Mouse (Mus musculus): ENCODE results near the gene Srarp. TPM values are rescaled to one million over a fixed set of nuclear protein-coding genes. Genes with fewer than 3 reads are reported as not detected.

The Srarp gene
- 1 to 10 TPM in 1 of 2 experiments, under 1 TPM in 1; 0.50 to 1.5 TPM for total RNA-seq (2021)

- DNase-seq (ENCODE audit: low spot score), result no peak
- intact Hi-C loops (cut with DNase I), result no loop called here
Measured at GRCm38 (mm10) chr4:141435974-141436373, at the start of gene Srarp. Srarp (minus strand) TSS chr4:141436105.

- intact Hi-C loops (cut with DNase I), result no loop called here
- DNase-seq (ENCODE audit: low spot score), result no peak
Measured at GRCm38 (mm10) chr4:141484071-141484470, 48.2 kb upstream of the Srarp start.

GRCm38 (mm10) chr4:141479411-141479810 is 43.5 kb upstream of the Srarp start:
- no peak for DNase-seq (ENCODE audit: low spot score)
- intact Hi-C loops (cut with DNase I), result no loop called here

- no peak for DNase-seq (ENCODE audit: low spot score)
- intact Hi-C loops (cut with DNase I), result no loop called here
Measured at GRCm38 (mm10) chr4:141478794-141479193, 42.9 kb upstream of the Srarp start.

GRCm38 (mm10) chr4:141478225-141478624 is 42.3 kb upstream of the Srarp start:
- DNase-seq (ENCODE audit: low spot score), result no peak
- intact Hi-C loops (cut with DNase I), result no loop called here

GRCm38 (mm10) chr4:141477681-141478102 is 41.8 kb upstream of the Srarp start:
- intact Hi-C loops (cut with DNase I), result no loop called here
- DNase-seq (ENCODE audit: low spot score), result peak; percentile 48

- DNase-seq (ENCODE audit: low spot score), result no peak
- intact Hi-C loops (cut with DNase I), result no loop called here
Measured at GRCm38 (mm10) chr4:141474431-141474830, 38.5 kb upstream of the Srarp start.

GRCm38 (mm10) chr4:141472641-141473321 is 36.9 kb upstream of the Srarp start:
- DNase-seq (ENCODE audit: low spot score), result no peak
- intact Hi-C loops (cut with DNase I), result no loop called here

- DNase-seq (ENCODE audit: low spot score), result no peak
Measured at GRCm38 (mm10) chr4:141471491-141471890, 35.6 kb upstream of the Srarp start.

GRCm38 (mm10) chr4:141469343-141469742 is 33.4 kb upstream of the Srarp start:
- DNase-seq (ENCODE audit: low spot score), result no peak
- intact Hi-C loops (cut with DNase I), result no loop called here

More at GRCm38 (mm10) chr4:141471491-141471890, 35.6 kb upstream of the Srarp start:
- intact Hi-C loops (cut with DNase I), result no loop called here

- DNase-seq (ENCODE audit: low spot score), result no peak
- intact Hi-C loops (cut with DNase I), result no loop called here
Measured at GRCm38 (mm10) chr4:141468576-141468975, 32.7 kb upstream of the Srarp start.

- intact Hi-C loops (cut with DNase I), result no loop called here
- DNase-seq (ENCODE audit: low spot score), result no peak
Measured at GRCm38 (mm10) chr4:141467581-141467927, 31.6 kb upstream of the Srarp start.

- intact Hi-C loops (cut with DNase I), result no loop called here
- no peak for DNase-seq (ENCODE audit: low spot score)
Measured at GRCm38 (mm10) chr4:141466844-141467580, 31.1 kb upstream of the Srarp start.

- intact Hi-C loops (cut with DNase I), result no loop called here
- DNase-seq (ENCODE audit: low spot score), result no peak
Measured at GRCm38 (mm10) chr4:141466289-141466795, 30.4 kb upstream of the Srarp start.

GRCm38 (mm10) chr4:141465512-141466288 is 29.8 kb upstream of the Srarp start:
- no peak for DNase-seq (ENCODE audit: low spot score)
- intact Hi-C loops (cut with DNase I), result no loop called here

- intact Hi-C loops (cut with DNase I), result no loop called here
- no peak for DNase-seq (ENCODE audit: low spot score)
Measured at GRCm38 (mm10) chr4:141464722-141465121, 28.8 kb upstream of the Srarp start.

GRCm38 (mm10) chr4:141463472-141463871 is 27.6 kb upstream of the Srarp start:
- intact Hi-C loops (cut with DNase I), result no loop called here
- DNase-seq (ENCODE audit: low spot score), result no peak

- intact Hi-C loops (cut with DNase I), result no loop called here
- DNase-seq (ENCODE audit: low spot score), result no peak
Measured at GRCm38 (mm10) chr4:141461576-141461975, 25.7 kb upstream of the Srarp start.

GRCm38 (mm10) chr4:141461088-141461487 is 25.2 kb upstream of the Srarp start:
- intact Hi-C loops (cut with DNase I), result no loop called here
- no peak for DNase-seq (ENCODE audit: low spot score)

- no peak for DNase-seq (ENCODE audit: low spot score)
- intact Hi-C loops (cut with DNase I), result no loop called here
Measured at GRCm38 (mm10) chr4:141460481-141460880, 24.6 kb upstream of the Srarp start.

GRCm38 (mm10) chr4:141459766-141460165 is 23.9 kb upstream of the Srarp start:
- intact Hi-C loops (cut with DNase I), result no loop called here

More at GRCm38 (mm10) chr4:141459766-141460165, 23.9 kb upstream of the Srarp start:
- no peak for DNase-seq (ENCODE audit: low spot score)
